Mouse (Mus musculus) liver, embryonic 11.5 days (tissue): ENCODE results near the gene Gm45618. TPM values are rescaled to one million over a fixed set of nuclear protein-coding genes. Genes with fewer than 3 reads are reported as not detected.

Source experiments
- ATAC-seq: fragments of 200-750 bp; cut with Nextera tagmentation; replicated peaks from 2 replicates; pipeline ENCODE4 v1.8.0; 2017; ENCODE audit warnings: moderate number of reproducible peaks, mild to moderate bottlenecking, moderate TSS enrichment, moderate library complexity; ENCODE audit not compliant: low FRiP score
- DNase-seq: peaks from one replicate; pipeline ENCODE4 v3.0.0-alpha.2; 2017; ENCODE audit warnings: low spot score
- H3K27ac ChIP-seq: fragments of 300-500 bp; sonication (generic); 2 replicates; pipeline ENCODE4 v1.5.1; 2014; ENCODE audit warnings: mild to moderate bottlenecking, low read depth, low read length, control low read depth
- H3K27me3 ChIP-seq: fragments of 300-500 bp; sonication (generic); replicated peaks from 2 replicates; pipeline ENCODE4 v1.6.1; 2014; ENCODE audit warnings: low read length, mixed read lengths; ENCODE audit not compliant: control insufficient read depth, insufficient read depth
- H3K36me3 ChIP-seq: fragments of 300-500 bp; sonication (generic); 2 replicates; pipeline ENCODE4 v1.6.1; 2014; ENCODE audit warnings: mild to moderate bottlenecking, low read length, moderate library complexity, mixed read lengths; ENCODE audit not compliant: control insufficient read depth, insufficient read depth
- H3K4me1 ChIP-seq: fragments of 300-500 bp; sonication (generic); replicated peaks from 2 replicates; pipeline ENCODE4 v1.6.1; 2014; ENCODE audit warnings: low read length, mixed read lengths; ENCODE audit not compliant: control insufficient read depth, insufficient read depth
- H3K4me2 ChIP-seq: fragments of 300-500 bp; sonication (generic); 2 replicates; pipeline ENCODE4 v1.6.1; 2014; ENCODE audit warnings: mild to moderate bottlenecking, control low read depth, moderate library complexity
- H3K4me3 ChIP-seq: fragments of 300-500 bp; sonication (generic); 2 replicates; pipeline ENCODE4 v1.5.1; 2014; ENCODE audit warnings: low read depth, low read length, control low read depth
- H3K9ac ChIP-seq: fragments of 300-500 bp; sonication (generic); 2 replicates; pipeline ENCODE4 v1.6.1; 2014; ENCODE audit warnings: low read depth, low read length, control low read depth
- H3K9me3 ChIP-seq: fragments of 300-500 bp; sonication (generic); 2 replicates; pipeline ENCODE4 v1.6.1; 2016; ENCODE audit warnings: low read length, inconsistent platforms, mixed read lengths; ENCODE audit not compliant: control insufficient read depth
- WGBS: fragments of 180-500 bp; shearing (Covaris S2); extraction: QIAGEN DNeasy Blood & Tissue Kit; methylation state at CpG from one replicate; pipeline ENCODE4 v1.1.7; 2014; 5-methylcytosine and 5-hydroxymethylcytosine counted together
- polyA plus RNA-seq: library from polyadenylated mRNA; unstranded; fragments of >200 nt; fragmentation: Nextera tagmentation; extraction: Ambion mirVana; gene quantifications from 2 replicates; pipeline ENCODE4 v1.2.1, GENCODE M21; 2014

Gene Gm45618
- polyA plus RNA-seq, 1 experiment from 2014 or later, result not detected

GRCm38 (mm10) chr7:142089648-142090447, 30.7 kb downstream of the Gm45618 start:
- Histone ChIP-seq H3K9me3 (no peaks in the 10 kb centered on the region), H3K4me3 (no peak overlapping the region), H3K36me3 (no peaks in the 10 kb centered on the region), H3K4me1 (peaks cover 49% of the 10 kb centered on the region), H3K27ac (no peak overlapping the region), H3K4me2 (no peak overlapping the region), H3K9ac (no peak overlapping the region), H3K27me3 (peaks cover 70% of the 10 kb centered on the region)
- DNase-seq (no peak), ATAC-seq (no peak)
- 55% methylated on average over 17 of the region's 17 CpGs for WGBS

GRCm38 (mm10) chr7:142088886-142089285, 31.6 kb downstream of the Gm45618 start:
- peaks cover 69% of the 10 kb centered on the region for H3K27me3 ChIP-seq
- no peaks in the 10 kb centered on the region for H3K9me3 ChIP-seq
- no peak overlapping the region for H3K27ac ChIP-seq
- WGBS, result 8% methylated on average over 5 of the region's 5 CpGs
- peaks cover 45% of the 10 kb centered on the region for H3K4me1 ChIP-seq
- no peak overlapping the region for H3K4me3 ChIP-seq
- 0 out of 2 replicates have a peak overlapping the region, but pooled peaks have one; percentile 10 for H3K9ac ChIP-seq
- H3K4me2 ChIP-seq, result no peak overlapping the region
- DNase-seq (no peak), ATAC-seq (0 out of 2 replicates have a peak, but pooled peaks have one; percentile 14)
- H3K36me3 ChIP-seq, result no peaks in the 10 kb centered on the region

GRCm38 (mm10) chr7:142087069-142087652, 33.4 kb downstream of the Gm45618 start:
- ATAC-seq (peak; percentile 98), DNase-seq (no peak)
- Histone ChIP-seq H3K36me3 (no peaks in the 10 kb centered on the region), H3K4me2 (peak overlapping the region; percentile 54), H3K27me3 (peaks cover 69% of the 10 kb centered on the region), H3K9ac (peak overlapping the region; percentile 51), H3K4me1 (peaks cover 44% of the 10 kb centered on the region), H3K4me3 (no peak overlapping the region), H3K9me3 (no peaks in the 10 kb centered on the region), H3K27ac (peak overlapping the region; percentile 92)
- 65% methylated on average over 1 of the region's 1 CpGs for WGBS

- ATAC-seq (no peak), DNase-seq (no peak)
- peaks cover 69% of the 10 kb centered on the region for H3K27me3 ChIP-seq
- H3K4me1 ChIP-seq, result peaks cover 44% of the 10 kb centered on the region
- peak overlapping the region; percentile 92 for H3K27ac ChIP-seq
- H3K36me3 ChIP-seq, result no peaks in the 10 kb centered on the region
- 52% methylated on average over 4 of the region's 4 CpGs for WGBS
- H3K4me2 ChIP-seq, result peak overlapping the region; percentile 51
- no peaks in the 10 kb centered on the region for H3K9me3 ChIP-seq
- no peak overlapping the region for H3K4me3 ChIP-seq
- peak overlapping the region; percentile 51 for H3K9ac ChIP-seq
These were observed 34.2 kb downstream of the Gm45618 start for GRCm38 (mm10) chr7:142086159-142086905.

- no peak for DNase-seq
- H3K9ac ChIP-seq, result no peak overlapping the region
- peaks cover 40% of the 10 kb centered on the region for H3K4me1 ChIP-seq
- WGBS, result 41% methylated on average over 3 of the region's 3 CpGs
- no peaks in the 10 kb centered on the region for H3K9me3 ChIP-seq
- H3K36me3 ChIP-seq, result no peaks in the 10 kb centered on the region
- H3K4me3 ChIP-seq, result no peak overlapping the region
- no peak for ATAC-seq
- H3K4me2 ChIP-seq, result no peak overlapping the region
- no peak overlapping the region for H3K27ac ChIP-seq
- peaks cover 70% of the 10 kb centered on the region for H3K27me3 ChIP-seq
These were observed 35.7 kb downstream of the Gm45618 start for GRCm38 (mm10) chr7:142084820-142085219.

GRCm38 (mm10) chr7:142084395-142084794, 36.1 kb downstream of the Gm45618 start:
- DNase-seq (no peak), ATAC-seq (no peak)
- H3K4me1 ChIP-seq, result peaks cover 37% of the 10 kb centered on the region
- peaks cover 70% of the 10 kb centered on the region for H3K27me3 ChIP-seq
- no peaks in the 10 kb centered on the region for H3K9me3 ChIP-seq
- no peak overlapping the region for H3K9ac ChIP-seq
- H3K27ac ChIP-seq, result no peak overlapping the region
- no peak overlapping the region for H3K4me2 ChIP-seq
- 22% methylated on average over 5 of the region's 5 CpGs for WGBS
- no peak overlapping the region for H3K4me3 ChIP-seq
- H3K36me3 ChIP-seq, result no peaks in the 10 kb centered on the region

- no peaks in the 10 kb centered on the region for H3K36me3 ChIP-seq
- H3K4me3 ChIP-seq, result no peak overlapping the region
- H3K4me2 ChIP-seq, result no peak overlapping the region
- 30% methylated on average over 12 of the region's 12 CpGs for WGBS
- no peaks in the 10 kb centered on the region for H3K9me3 ChIP-seq
- H3K27ac ChIP-seq, result no peak overlapping the region
- H3K4me1 ChIP-seq, result peaks cover 32% of the 10 kb centered on the region
- DNase-seq, result no peak
- H3K9ac ChIP-seq, result no peak overlapping the region
- ATAC-seq, result no peak
- H3K27me3 ChIP-seq, result peaks cover 66% of the 10 kb centered on the region
These were observed 36.8 kb downstream of the Gm45618 start for GRCm38 (mm10) chr7:142083588-142084317.

- DNase-seq (no peak), ATAC-seq (no peak)
- H3K4me1 ChIP-seq, result peaks cover 20% of the 10 kb centered on the region
- no peak overlapping the region for H3K27ac ChIP-seq
- H3K9ac ChIP-seq, result no peak overlapping the region
- H3K36me3 ChIP-seq, result no peaks in the 10 kb centered on the region
- no peaks in the 10 kb centered on the region for H3K9me3 ChIP-seq
- H3K27me3 ChIP-seq, result peaks cover 64% of the 10 kb centered on the region
- WGBS, result 23% methylated on average over 16 of the region's 16 CpGs
- H3K4me3 ChIP-seq, result peak overlapping the region; percentile 22
- H3K4me2 ChIP-seq, result peak overlapping the region; percentile 52
These were observed 37.9 kb downstream of the Gm45618 start for GRCm38 (mm10) chr7:142082607-142083006.
